Mouse (Mus musculus) embryonic fibroblast, embryonic 13.5 days (primary cell): ENCODE measurements around the gene Tinf2.

ENCODE experiments used
- CTCF ChIP-seq: IDR thresholded peaks from 2 replicates; pipeline ENCODE4 v1.5.1; 2011; ENCODE audit warnings: mild to moderate bottlenecking, control low read depth, low read length, moderate library complexity, borderline replicate concordance; ENCODE audit not compliant: insufficient read depth
- POLR2A ChIP-seq: IDR thresholded peaks from 2 replicates; pipeline ENCODE4 v1.6.1; 2011; ENCODE audit warnings: low read depth, mild to moderate bottlenecking, control low read depth, low read length, moderate library complexity

GRCm38 (mm10) chr14:55716271-55716670 lies 34.7 kb upstream of the Tinf2 start:
- TF ChIP-seq POLR2A = no peak
- TF ChIP-seq CTCF = no peak
